Comparison of ENCODE assay signal across 34 mouse cellular contexts in the genomic region with DNA sequence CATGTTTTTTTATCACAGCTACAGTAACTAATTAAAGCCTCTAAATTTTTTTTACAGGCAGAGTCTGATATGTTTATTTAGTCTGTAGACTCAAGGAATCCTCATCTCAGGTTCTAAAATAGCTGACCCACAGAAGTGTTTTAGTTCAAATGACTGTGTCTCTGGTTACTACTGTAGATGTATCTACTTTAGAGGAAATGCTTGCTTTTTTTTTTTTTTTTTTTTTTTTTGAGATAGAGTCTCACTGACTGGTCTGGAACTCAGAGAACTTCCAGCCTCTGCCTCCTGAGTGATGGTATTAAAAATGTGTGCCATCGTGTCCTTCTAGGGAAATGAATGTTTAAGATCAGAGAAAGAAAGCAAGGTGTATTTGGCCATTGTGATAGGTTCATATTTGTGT.
"Had no signal": no experiment of that assay in that cellular context is flagged by ENCODE, and none has a peak within 500 bp of the region (broad histone marks: within the 10 kb centered on the region; RNA-seq: fewer than 3 reads in every experiment).

No protein-coding gene starts in this region.

- H3K36me3 ChIP-seq: heart, embryonic 10.5 days; heart, embryonic 12.5 days; heart, embryonic 13.5 days; heart, embryonic 15.5 days; hindbrain, embryonic 10.5 days; hindbrain, embryonic 12.5 days; hindbrain, embryonic 13.5 days; hindbrain, embryonic 15.5 days; intestine, embryonic 15.5 days; kidney, embryonic 15.5 days had no signal

- DNase-seq: heart, postnatal 10 days; heart, postnatal 14 days; heart, postnatal 36 days; heart, postnatal 4 days; kidney, adult 11 months; kidney, adult 18-20 months; kidney, adult 8-10 months; kidney, adult 9 months; kidney, postnatal 10 days; kidney, postnatal 14 days; kidney, postnatal 25 days; kidney, postnatal 36 days; kidney, postnatal 4 days; layer of hippocampus, adult 9-11 months; layer of hippocampus, postnatal 36 days had no signal

- H3K27me3 ChIP-seq: heart, embryonic 12.5 days; heart, embryonic 13.5 days; heart, embryonic 15.5 days; hindbrain, embryonic 12.5 days; hindbrain, embryonic 13.5 days; hindbrain, embryonic 15.5 days; intestine, embryonic 15.5 days; kidney, embryonic 15.5 days had no signal

- H3K9ac ChIP-seq: heart, embryonic 12.5 days; heart, embryonic 13.5 days; heart, embryonic 15.5 days; hindbrain, embryonic 12.5 days; hindbrain, embryonic 13.5 days; hindbrain, embryonic 14.5 days; hindbrain, embryonic 15.5 days; intestine, embryonic 15.5 days; kidney, embryonic 15.5 days had no signal

- H3K4me2 ChIP-seq: heart, embryonic 11.5 days; heart, embryonic 12.5 days; heart, embryonic 13.5 days; heart, embryonic 15.5 days; hindbrain, embryonic 12.5 days; hindbrain, embryonic 13.5 days; hindbrain, embryonic 14.5 days; hindbrain, embryonic 15.5 days; intestine, embryonic 15.5 days; kidney, embryonic 15.5 days had no signal

- H3K4me3 ChIP-seq: heart, embryonic 10.5 days; heart, embryonic 12.5 days; heart, embryonic 13.5 days; heart, embryonic 15.5 days; hindbrain, embryonic 10.5 days; hindbrain, embryonic 12.5 days; hindbrain, embryonic 13.5 days; hindbrain, embryonic 15.5 days; intestine, embryonic 15.5 days; kidney, embryonic 15.5 days; layer of hippocampus, adult 2 months; left cerebral cortex, adult 2 months had no signal

- ATAC-seq: hindbrain, embryonic 16.5 days; hindbrain, postnatal 0 days; inflammation-experienced regulatory T-cells, adult 6 months; intestine, embryonic 15.5 days; intestine, embryonic 16.5 days; intestine, postnatal 0 days had no signal

- H3K9me3 ChIP-seq: heart, embryonic 10.5 days; heart, embryonic 12.5 days; heart, embryonic 13.5 days; heart, embryonic 15.5 days; hindbrain, embryonic 10.5 days; hindbrain, embryonic 12.5 days; hindbrain, embryonic 13.5 days; hindbrain, embryonic 15.5 days; intestine, embryonic 15.5 days; kidney, embryonic 15.5 days had no signal

- H3K27ac ChIP-seq: heart, embryonic 10.5 days; heart, embryonic 13.5 days; heart, embryonic 15.5 days; hindbrain, embryonic 10.5 days; hindbrain, embryonic 12.5 days; hindbrain, embryonic 13.5 days; hindbrain, embryonic 14.5 days; hindbrain, embryonic 15.5 days; hindbrain, postnatal 0 days; intestine, embryonic 15.5 days; kidney, embryonic 15.5 days; layer of hippocampus, adult 2 months; left cerebral cortex, adult 2 months had no signal

- H3K4me1 ChIP-seq: heart, embryonic 10.5 days; hindbrain, embryonic 10.5 days; hindbrain, embryonic 12.5 days; hindbrain, embryonic 13.5 days; hindbrain, embryonic 15.5 days; intestine, embryonic 15.5 days; kidney, embryonic 15.5 days had no signal
